Mouse (Mus musculus): ENCODE measurements around the gene Hspb3. TPM values are rescaled to one million over a fixed set of nuclear protein-coding genes. Genes with fewer than 3 reads are reported as not detected.

Hspb3 gene
- 1 to 10 TPM in 1 of 2 experiments, under 1 TPM in 1; 0.62 to 1.0 TPM for total RNA-seq (2021)

DNA sequence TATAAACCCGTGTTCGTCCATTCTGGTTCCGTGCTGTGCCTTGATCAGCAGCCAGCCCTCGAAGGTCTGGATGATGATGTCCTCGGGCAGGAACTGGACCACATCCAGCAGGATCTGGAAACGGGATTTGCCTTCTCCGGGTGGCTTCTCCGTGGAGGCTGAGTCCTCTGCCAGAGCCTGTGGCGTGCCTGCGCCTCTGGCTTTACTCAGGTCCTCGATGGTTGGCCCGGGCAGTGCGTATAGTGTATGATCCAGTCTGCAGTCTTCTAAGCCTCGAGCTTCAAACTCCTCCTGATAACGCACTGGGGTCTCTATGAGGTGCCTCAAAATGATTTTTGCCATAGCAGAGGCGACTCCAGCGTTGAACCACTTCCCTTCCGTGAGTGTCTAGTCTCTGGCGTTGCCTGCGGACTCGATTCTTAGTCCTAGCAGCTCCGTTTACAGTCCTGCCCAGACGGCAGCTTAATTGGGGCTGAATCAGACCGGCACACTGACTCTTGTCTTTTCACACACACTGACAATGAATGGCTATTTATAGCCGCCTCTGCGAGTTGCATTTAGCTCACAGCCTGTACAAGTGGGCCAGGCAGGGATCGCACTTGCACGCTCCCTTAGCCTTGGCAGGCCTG lies at the start of gene Hspb3:
TSS of gene Hspb3 (minus strand) at position 526 of the 629 bp plus-strand sequence.
- no peak for DNase-seq

DNA sequence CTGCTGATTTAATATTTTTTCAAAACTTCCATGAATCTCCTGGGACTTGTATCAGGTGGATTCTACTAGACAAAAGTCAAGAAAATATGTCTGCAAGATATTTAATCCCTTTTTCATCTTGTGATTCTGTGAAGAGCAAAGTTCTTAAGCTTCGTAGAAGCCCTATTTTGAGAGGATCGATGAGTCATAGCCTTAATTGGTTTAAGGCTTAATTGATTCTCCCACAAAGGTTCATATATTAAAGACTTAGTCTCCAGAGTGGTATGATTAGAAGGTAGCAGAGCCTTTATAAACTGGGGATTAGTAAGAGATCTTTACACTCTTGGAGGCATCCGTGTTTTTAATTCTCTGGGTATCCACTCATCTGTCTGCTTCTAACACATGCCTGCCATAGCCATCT lies 49.7 kb upstream of the Hspb3 start:
- no peak for DNase-seq

DNA sequence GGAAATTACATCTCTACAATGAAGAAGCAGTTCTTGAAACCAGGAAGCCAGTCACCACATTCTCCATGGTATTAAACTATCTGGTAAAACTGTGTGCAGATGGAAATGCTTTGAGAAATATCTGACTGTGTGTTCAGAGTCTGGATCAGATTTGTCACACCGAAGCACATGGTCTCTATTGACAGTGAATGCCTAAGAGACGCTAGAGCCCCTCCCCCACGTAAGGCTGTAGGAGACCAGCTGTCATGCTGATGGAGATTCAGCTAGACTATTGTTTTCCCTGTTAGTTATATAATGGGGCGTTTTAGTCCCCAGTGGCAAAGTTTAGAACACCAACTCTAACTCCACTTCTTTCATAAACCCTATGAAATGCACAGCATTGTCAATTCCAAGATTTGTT lies 42.7 kb upstream of the Hspb3 start:
- peak in 1 of 2 experiments; percentile 25 for DNase-seq

DNA sequence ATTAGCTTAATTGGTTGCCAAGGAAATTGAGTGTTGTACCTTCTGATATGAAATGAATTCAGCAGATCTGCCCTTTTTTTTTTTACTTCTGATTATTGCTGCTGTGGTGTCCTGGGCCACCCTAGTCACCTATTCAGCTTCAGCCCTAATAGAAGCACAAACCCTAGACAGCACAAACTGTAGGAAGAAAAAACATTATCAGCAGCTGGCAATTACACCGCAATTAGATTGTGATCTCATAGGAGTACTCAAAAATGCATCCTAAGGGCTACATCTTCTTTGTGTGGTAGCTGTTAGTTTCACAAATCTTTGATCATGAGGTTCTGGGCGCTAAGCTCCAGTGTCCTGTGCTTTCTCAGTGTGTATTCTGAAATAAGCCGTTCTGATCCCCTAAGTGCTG lies 37.7 kb upstream of the Hspb3 start:
- DNase-seq, result no peak

DNA sequence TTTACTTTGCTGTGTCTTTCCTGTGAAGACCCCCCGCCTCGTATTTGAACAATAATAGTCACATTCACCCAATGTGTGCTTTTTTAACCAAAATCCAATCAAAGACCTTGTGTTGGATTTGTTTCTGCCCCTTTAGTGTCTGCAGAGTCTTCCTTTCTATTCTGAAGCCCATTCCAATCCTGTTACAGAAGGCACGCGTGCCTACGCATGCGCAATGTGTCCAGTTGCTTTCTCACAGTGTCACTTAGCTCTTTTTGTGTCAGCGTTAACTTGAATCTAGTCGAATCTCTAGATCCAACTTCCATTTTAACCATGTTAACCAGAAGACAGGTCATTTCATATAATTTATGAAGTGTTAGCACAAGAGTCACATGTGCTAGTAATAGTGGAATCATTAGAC lies 36.5 kb upstream of the Hspb3 start:
- no peak for DNase-seq

DNA sequence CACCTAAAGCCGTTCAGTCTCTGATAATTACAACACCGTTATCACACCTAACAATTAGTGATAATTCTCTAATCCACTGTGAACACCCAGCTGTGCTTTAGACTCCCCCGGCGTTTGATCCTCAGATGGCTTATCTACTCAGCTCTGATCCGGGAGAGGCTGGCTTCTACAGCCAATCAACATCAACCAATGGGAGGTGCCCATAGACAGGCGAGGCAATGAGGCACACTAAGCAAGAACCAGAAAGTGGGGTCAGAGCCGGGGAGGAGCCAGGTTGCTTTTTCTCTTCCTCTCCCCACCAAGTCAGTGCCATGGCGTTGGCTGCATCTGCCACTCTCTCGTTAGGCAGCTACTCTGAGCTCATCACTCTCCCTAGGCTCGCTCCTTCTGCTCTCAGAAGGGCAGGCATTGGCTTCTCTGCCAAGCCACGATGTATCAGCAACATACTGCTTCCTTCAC lies 36.0 kb upstream of the Hspb3 start:
- peak in 1 of 2 experiments; percentile 14 for DNase-seq

DNA sequence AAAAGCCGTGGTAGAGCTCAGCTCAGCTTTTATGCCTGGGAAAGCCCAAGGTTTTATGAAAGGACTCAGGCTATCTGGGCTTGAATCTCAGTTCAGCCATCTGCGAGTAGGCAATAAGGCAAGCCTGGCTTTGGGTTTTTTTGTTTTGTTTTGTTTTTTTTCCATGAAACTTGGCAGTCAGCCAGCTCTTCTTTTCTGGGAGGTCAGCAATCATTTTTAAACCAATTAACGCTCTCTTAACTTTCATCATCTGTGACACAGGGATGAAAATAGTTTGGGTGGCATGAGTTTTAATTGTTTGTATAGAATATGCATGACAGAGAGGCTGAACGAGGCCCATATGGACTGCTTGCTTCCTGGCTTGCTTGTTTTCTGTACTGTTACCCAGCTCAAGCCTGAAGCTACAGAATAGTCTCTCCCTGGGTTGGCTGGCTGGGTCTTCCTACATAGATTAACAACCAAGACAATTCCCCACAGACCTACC lies 33.4 kb upstream of the Hspb3 start:
- DNase-seq, result no peak

DNA sequence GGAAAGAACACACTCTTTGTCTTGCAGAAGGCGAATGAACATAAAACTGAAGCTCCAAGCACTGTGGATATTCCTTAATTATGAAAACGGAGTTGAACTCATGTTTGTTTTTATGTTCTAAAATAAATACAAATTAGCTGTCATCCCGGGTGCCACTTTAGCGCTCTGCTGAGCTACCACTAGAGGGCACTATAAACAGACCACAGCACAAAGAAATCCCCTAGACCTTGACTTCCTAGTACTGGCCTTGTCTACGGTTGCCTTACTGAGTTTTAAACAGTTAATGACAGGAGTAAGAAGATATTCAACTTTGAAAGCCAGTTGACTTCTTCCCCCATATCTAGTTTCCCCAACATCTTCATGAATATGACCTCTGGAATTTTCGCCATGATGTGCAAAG lies 29.9 kb upstream of the Hspb3 start:
- DNase-seq, result peak in 1 of 2 experiments; percentile 18

DNA sequence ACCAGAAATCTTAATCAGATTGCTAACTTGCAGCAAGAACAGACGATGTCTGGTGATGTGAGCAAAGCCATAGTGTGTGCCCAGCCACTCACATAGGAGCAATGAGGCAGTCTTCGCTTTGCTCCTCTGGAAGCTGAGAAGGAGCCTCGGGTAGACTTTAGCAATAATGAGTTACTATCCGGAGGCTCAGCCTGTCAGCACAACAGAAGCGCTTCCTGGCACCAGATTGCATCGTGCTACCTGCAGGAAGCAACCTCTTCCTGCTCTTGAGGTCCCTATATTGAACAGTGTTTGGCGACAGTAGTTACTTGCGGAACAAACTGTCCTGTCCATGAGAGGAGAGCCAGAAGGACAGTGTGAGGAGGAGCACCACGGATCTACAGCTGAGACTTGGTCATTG lies 28.2 kb upstream of the Hspb3 start:
- DNase-seq, result no peak

DNA sequence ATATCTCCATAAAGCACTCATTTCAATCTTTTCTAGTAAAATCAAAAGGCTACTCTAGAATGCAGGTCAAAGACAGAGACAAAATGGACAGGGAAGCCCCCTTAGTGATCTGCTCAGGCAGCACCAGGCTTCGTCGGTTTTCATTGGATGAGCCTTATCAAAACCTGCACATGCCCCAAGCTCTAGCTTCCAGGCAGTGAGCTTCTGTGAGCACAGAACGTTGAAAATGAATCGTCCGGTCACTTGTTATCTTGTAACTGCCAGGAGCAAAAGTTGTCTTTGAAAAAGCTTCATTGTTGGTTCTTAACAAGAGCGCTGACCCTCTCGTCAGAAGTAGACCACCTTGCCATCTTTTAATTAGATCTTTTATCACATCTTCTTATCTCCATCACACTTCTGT lies 26.4 kb upstream of the Hspb3 start:
- no peak for DNase-seq

DNA sequence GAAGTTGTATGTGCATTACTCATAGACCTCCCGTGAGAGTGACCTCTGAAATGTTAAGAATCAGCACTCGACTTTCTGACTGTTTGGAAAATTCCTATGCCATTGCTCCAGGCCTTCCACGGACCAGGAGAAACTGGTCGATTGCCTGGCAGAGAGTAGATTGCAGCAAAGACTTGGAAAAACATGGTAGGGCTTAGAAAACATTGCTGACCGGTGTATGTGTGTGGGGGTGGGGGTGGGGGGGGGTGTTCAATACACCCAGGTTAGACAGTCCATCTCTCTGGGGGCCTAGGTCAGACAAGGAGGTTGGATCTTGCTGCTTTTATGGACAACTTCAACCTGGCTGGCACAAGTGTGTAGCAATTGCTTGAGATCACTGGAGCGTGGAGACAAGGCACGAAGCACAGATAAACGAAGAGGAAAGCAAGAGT lies 23.2 kb upstream of the Hspb3 start:
- DNase-seq, result no peak

DNA sequence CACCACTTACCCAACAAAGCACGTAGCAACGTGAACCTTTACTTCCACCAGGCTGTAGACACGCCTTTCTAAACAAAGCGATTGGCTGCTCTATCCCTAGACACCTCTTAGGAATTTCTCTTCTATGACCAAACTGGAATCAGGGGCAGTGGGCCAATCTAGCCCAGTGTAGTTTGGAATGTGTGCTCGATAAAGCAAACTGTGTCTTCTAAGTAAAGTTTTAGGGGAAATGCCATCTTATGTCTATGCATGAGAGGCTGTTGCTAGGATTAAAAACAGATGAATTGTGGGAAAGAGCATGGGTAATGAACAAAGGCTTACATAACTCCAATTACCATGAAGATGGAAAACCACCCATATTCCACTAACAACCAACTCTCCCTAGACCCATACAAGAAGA lies 19.3 kb upstream of the Hspb3 start:
- no peak for DNase-seq

DNA sequence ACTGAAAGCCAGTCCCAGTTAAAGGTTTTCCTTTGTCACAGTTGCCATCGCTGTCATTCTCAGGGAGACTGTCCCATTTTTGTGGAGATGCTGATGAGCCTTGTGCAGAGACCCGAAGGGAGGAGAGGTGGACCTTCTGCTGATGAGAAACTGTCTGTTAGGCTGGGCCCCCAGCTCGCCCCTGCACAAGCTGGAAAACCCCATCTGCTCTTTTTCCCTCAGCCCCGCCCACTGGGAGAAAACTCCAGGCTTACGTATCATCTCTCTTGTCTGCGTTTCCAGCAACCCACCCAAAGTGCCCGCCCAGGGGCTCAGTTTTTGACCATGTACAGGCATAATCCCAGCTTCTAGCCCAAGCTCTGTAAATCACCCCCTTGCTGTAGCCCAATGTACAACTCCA lies 17.2 kb upstream of the Hspb3 start:
- DNase-seq, result no peak

DNA sequence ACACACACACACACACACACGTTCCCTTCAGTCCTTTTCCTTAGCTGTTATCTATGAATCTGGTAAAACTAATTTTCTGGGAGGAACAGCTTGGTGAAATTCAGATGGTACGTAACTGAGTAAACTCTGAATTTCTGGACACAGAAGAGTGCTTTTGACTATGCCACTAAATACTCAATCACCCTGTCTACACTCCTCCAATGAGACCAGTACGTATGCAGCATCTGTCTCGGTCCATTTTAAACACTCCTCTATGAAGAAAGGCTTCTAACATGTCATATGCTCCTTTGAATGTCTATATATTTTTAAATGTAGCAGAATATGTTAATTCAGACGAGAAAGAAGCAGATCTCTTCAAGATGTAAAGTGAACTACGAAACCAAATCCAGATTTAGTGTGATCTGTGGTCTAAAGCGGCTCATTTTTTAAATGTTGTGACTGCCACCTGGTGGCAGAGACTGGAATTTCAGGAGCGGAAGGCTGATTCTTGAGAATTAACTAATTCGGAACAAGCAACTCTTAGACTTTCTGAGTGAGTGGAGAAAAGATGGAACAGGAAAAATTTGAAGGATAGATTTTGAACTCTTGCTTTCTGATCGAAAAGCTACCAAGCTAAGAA lies 6.1 kb upstream of the Hspb3 start:
- peak; percentile 35 to 38 for DNase-seq

DNA sequence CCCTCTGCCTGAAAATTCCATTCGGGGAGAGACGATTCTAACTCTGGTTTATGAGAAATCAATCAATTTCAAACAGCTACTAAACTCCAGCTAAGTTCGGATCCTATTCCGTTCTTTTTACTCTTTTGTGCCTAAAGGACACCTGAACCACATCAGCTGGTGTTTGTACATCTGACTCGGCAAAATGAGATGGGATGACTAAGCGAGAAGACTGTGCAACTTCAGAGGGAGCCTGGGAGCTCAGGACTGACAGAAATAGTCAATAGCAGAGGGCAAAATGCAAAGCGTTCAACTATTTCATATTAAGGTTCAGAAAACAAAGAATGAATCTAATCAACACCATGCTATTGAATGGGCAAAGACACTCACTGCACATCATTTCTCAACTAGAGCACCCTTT lies 407 bp upstream of the Hspb3 start:
- DNase-seq, result no peak

DNA sequence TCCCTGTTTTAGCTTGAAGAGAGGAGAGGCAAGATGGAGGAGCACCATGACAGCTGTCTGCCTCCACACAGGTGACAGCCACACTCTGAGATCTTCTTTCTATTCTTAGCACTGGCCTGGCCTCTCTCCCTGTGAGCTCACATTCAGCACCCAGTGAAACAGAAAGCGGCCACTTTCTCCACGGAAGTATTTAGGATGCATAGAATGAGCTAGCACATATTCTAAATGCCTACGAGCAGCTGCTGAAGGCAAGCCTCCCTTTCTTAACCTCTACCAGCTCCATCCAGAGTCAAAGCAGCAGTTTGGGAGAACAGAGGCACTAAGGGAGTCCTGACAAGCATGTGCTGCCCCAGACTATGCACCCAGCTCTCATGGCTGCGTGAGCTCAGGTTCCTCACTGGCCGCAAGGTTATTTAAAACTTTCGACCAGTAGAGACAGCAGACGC lies 1.6 kb downstream of the Hspb3 start:
- no peak for DNase-seq

DNA sequence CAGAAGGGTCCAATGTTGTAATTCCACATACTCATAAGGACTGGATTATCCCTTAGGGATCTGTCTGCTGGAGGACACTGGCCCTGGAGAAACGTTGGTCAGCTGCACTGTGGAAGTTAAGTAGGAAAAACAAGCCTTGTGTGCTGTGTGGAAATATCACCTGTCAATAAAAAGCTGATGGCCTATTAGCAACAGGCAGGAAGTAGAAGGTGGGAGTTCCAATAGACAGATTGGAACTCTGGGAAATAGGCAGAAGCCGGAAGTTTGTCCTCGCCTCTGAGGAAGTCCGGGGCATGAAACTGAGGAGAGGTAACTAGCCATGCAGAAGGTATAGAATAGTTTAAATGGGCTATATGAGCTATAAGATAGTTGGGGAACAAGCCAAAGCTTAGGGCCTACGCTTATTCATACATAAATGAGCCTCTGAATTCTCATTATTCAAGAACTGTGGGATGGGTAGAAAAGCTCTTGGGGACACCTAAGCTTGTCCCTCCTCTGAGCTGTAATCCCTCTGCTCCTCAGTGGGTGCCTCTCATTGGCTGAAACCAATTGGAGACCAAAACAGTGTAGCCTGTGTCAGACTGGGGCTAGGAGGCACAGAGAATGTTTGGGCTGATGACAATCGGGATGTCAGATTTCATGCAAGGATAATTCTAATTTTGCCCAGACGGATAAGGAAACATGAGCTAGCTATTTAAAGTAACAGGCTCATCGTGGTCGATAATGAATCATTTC lies 2.7 kb downstream of the Hspb3 start:
- DNase-seq, result no peak

DNA sequence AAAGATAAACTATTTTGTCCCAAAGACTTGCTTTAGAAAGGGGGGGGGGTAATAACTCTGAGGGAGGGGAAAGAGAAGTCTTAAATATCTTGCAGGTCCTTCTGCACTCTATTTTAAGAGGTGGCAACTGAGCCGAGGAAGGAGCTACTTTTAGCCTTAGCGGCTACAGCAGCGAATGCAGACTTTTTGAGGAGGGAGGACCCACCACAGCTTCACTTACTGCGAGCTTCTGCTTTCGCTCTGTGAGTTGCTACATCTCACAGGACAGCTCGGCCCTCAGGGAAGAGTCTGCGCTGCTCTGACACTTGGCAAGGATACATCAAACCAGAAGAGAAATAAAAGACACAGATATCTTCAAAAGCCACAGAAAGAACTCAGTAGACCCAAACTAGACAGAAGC lies 6.3 kb downstream of the Hspb3 start:
- no peak for DNase-seq

DNA sequence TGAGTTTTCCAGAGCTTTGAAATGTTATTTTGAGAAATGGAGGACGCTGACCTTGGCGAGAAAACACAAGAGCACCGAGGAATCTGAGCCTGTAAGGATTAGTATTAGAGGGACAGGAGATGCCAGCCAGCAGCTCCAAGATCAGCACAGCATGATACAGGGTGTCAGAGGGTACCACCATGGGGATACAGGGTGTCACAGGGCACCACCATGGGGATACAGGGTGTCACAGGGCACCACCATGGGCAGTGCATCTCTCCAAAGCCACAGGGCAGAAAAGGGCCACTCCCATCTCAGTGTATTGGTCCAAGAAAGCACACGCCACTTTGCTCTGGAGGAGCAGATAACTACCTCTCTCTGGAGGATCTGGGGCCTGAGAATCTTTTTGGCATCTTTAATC lies 6.8 kb downstream of the Hspb3 start:
- DNase-seq, result no peak

DNA sequence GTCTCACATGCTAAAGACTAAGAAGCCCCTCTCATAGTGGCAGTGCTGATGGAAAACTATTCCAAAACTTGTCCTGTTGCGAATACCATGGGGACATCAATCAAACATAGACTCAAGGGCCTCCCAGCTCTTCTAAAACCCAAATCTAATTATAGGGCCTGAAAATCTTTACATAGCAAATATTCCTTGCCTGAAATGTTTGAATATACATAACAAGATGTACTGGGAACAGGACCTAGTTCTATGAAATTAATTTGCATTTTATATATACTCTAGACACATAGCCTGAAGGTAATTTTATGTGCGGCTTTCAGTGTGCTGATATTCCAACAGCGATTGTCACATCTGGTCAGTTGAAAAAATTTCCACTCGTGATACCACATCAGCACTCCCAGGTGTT lies 8.0 kb downstream of the Hspb3 start:
- no peak for DNase-seq

DNA sequence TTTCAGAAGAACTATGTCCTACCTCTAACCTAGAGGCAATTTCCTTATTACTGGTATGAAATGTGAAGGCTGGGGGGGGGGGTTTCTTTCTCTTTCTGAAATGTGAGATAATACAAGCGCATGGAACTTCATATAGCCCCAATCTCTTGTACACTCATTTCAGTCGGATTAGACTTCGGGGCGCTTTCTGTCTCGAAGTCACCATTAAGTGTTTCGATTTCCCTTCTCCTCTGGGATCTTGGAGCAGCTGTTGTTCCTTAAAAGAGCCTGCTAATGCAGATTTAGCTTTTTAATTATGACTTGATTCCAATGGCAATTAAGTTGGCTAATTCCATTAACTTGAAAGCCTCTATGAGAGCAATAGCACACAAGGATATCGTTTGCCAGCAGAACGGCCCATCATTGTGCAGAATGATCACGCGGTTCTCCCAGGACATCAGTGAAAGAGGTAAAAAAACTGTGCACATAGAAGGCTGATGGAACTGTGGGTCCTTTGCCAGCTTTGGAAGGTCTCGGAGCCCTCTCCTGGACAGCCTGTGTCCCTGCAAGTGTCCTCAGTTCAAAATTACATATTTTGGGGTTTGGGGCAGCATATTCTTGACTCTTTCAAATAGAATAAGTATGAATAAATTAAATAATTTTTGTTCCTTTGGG lies 22.4 kb downstream of the Hspb3 start:
- DNase-seq, result no peak

DNA sequence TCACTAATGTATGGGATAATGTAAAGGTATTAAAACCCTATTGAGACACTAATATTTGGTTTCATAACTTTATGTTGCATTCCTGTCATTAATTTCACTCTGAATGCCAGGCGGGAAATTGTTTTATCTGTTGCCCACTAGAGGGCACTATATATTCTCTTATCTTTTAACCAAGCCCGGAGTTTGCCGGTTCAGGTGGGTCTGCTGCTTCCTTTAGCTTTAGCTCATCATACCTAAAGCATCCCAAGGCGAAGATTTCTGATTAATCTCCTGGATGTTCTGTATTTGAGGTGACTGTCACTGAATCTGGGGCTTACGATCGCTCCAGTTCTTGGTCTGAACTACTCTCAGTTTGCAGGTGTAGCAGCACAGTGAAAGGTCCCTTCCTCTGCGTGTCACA lies 24.6 kb downstream of the Hspb3 start:
- no peak for DNase-seq

DNA sequence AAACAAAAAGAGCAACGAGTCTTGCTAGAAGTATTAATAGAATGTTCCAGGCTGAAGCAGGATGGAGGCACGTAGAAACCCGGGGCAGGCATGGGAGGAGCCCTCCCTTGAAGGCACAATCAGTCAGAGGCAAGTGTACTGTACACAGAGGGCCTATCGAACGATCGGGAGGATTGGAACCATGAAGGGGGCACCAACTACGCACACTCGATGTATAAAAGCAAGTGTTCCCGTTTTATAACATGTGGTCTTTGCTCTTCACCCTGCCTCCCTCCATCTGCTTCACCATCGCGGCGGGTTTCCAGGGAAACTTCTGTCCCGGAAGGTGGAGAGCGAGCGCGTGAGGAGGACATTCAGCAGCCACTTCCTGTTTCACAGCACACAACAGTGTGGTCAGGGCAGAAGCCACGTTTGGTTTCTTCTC lies 27.7 kb downstream of the Hspb3 start:
- DNase-seq, result no peak

Data from layer of hippocampus, postnatal 36 days (tissue).